Mouse (Mus musculus) liver, adult 2 months (tissue): ENCODE results near the gene Timmdc1.

Experiments
- CTCF ChIP-seq: fragments of 200-500 bp; IDR thresholded peaks from 2 replicates; pipeline ENCODE4 v1.5.1; 2011; ENCODE audit warnings: low read depth, low read length, control low read depth
- POLR2A ChIP-seq: fragments of 200-500 bp; IDR thresholded peaks from 2 replicates; pipeline ENCODE4 v1.6.1; 2011; ENCODE audit warnings: low read length, control low read depth; ENCODE audit not compliant: insufficient read depth; ENCODE audit errors: extremely low read depth

DNA sequence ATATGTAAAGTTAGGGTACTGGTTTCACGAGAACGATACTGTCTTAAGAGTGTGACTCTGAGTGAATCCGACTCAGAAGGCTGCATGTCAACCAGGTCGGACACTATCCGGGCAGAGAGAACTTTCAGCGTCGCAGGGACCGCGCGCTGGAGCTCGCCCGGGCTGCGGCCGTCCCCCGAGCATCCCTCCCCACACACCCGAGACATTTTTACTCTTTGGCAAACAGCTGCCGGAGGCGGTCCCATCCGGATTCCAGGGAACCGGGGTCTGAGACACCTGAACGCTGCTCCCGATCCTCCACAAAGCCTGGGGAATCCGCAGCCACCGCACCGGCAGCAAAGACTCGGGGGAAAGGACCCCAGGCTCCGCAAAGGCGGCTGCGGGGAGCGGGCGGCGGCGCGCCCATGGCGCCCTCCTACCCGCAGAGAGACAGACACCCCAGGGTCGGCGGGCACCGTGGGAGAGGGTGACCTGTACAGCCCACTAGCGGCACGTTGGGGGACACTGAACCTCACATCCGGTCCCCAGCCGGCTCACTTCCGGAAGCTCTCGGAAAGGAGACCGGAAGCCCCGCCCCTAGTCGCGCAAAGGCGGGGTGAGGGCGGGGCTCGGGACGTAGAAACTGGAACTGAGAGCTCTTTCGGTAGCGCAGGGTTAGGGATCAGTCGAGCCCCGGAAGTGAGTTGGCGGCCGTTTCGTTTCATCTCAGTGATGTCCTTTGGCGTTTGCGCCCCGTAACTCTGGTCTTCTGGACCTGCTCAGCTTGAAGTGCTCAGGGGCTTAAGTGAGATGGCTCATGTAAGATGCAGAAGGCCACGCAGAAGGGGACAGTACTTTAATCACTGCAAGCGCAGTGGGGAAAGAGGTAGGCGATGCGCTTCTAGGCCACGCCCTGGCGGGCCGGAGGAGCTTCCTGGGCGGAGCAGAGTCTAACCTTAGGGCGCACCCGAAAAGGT is at the start of gene Timmdc1:
- 0 out of 2 replicates have a peak, but pooled peaks have one; percentile 14 for TF ChIP-seq CTCF
- peak; percentile 77 for TF ChIP-seq POLR2A
